Mouse (Mus musculus): ENCODE data around the gene Frmpd3. TPM values are rescaled to one million over a fixed set of nuclear protein-coding genes. Genes with fewer than 3 reads are reported as not detected.

Frmpd3 gene
- polyA plus RNA-seq, 1 experiment from 2014 or later = 0.23 TPM

DNA sequence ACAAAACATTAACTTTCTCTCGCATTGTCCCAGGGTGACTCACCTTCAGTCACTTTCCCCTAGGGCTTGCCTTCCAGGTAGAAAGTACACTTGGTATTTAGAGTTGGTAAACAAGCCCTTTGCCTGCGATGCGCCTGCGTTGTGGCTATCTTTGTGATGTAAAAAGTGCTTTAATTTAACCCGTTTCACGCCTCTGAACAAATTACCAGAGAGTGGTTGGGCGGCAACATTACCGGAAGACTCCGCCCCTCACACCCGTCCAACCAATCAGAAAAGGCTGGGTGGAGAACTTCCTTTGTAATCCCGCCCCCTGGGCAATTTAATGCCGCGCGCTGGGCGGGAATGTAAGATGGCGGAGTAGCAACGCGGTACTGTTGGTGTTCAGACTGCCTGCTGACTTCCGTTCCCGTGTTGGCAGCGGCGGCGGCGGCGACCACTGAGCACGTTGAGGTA is 114.2 kb downstream of the Frmpd3 start, which contains the start of gene Prps1:
Prps1 (plus strand) TSS at position 335 of the 453 bp plus-strand sequence.
- peak within 1 kb of the TSS; percentile 57 for H3K4me3 ChIP-seq (replicated peaks)
- H3K4me2 ChIP-seq = peak within 1 kb of the TSS; percentile 54
- H3K9me3 ChIP-seq = no peaks in the 10 kb centered on the region
- no peaks in the 10 kb centered on the region for H3K4me1 ChIP-seq (replicated peaks)
- 20% methylated on average over 26 of the region's 26 CpGs for WGBS
- no peak within 1 kb of the TSS for H3K27ac ChIP-seq
- peak within 1 kb of the TSS; percentile 62 for H3K9ac ChIP-seq (replicated peaks)
- H3K36me3 ChIP-seq = no peaks in the 10 kb centered on the region
- H3K27me3 ChIP-seq = peaks cover 33% of the 10 kb centered on the region
- ATAC-seq (ENCODE audit: insufficient number of reproducible peaks, insufficient read depth, low FRiP score, low TSS enrichment, low read depth) = peak; percentile 82

DNA sequence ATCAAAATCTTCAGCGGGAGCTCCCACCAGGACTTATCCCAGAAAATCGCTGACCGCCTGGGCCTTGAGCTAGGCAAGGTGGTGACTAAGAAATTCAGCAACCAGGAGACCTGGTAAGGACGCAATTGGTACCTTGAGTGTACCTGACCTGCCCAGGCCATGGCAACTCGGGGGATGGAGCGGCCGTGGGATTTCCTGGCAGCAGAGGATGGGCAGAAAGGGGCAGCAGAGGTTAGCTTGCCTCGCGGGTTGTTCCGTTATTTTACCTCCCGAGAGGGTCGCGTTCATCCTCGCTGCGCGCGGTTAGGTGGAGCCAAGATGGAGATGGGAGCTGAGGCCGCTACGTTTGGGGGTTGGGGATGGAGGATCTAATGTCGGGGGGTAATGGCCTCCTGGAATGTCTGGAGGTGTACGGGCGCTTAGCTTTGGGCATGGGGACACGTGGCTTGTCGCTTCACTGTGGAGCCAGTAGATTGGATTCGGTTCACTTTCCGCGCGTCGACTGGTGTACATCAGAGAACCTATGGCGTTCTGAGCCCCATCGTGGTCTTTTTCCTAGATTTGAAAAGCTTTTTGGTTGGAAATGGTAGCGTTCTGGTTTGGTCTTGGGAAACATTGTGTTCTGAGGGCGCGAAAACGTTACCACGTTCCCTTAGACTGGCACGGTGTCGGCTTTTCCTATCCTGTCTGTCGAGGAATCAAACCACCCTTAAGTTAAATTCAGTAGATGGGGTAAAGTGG is 114.9 kb downstream of the Frmpd3 start:
- ATAC-seq (ENCODE audit: insufficient number of reproducible peaks, insufficient read depth, low FRiP score, low TSS enrichment, low read depth) = peak; percentile 60
- 12% methylated on average over 39 of the region's 39 CpGs for WGBS

GRCm38 (mm10) chrX:140457502-140457901 is 115.4 kb downstream of the Frmpd3 start:
- ATAC-seq (ENCODE audit: insufficient number of reproducible peaks, insufficient read depth, low FRiP score, low TSS enrichment, low read depth) = no peak
- Histone ChIP-seq H3K4me1 (replicated peaks) (no peaks in the 10 kb centered on the region), H3K27ac (no peak overlapping the region), H3K9ac (replicated peaks) (peak overlapping the region; percentile 62), H3K9me3 (no peaks in the 10 kb centered on the region), H3K36me3 (no peaks in the 10 kb centered on the region), H3K4me3 (replicated peaks) (peak overlapping the region; percentile 57), H3K4me2 (peak overlapping the region; percentile 54), H3K27me3 (peaks cover 33% of the 10 kb centered on the region)
- WGBS = 15% methylated on average over 12 of the region's 12 CpGs

More for the DNA sequence above, 114.9 kb downstream of the Frmpd3 start:
- peaks cover 33% of the 10 kb centered on the region for H3K27me3 ChIP-seq
- peak overlapping the region; percentile 54 for H3K4me2 ChIP-seq
- peak overlapping the region; percentile 57 for H3K4me3 ChIP-seq (replicated peaks)
- peak overlapping the region; percentile 62 for H3K9ac ChIP-seq (replicated peaks)
- no peaks in the 10 kb centered on the region for H3K36me3 ChIP-seq
- no peak overlapping the region for H3K27ac ChIP-seq
- H3K4me1 ChIP-seq (replicated peaks) = no peaks in the 10 kb centered on the region
- H3K9me3 ChIP-seq = no peaks in the 10 kb centered on the region

GRCm38 (mm10) chrX:140478231-140478630 is 136.2 kb downstream of the Frmpd3 start:
- no peak overlapping the region for H3K27ac ChIP-seq
- H3K9me3 ChIP-seq = no peaks in the 10 kb centered on the region
- no peak for ATAC-seq (ENCODE audit: insufficient number of reproducible peaks, insufficient read depth, low FRiP score, low TSS enrichment, low read depth)
- H3K36me3 ChIP-seq = peaks cover 14% of the 10 kb centered on the region
- H3K9ac ChIP-seq (replicated peaks) = no peak overlapping the region
- H3K4me3 ChIP-seq (replicated peaks) = no peak overlapping the region
- 90% methylated on average over 6 of the region's 6 CpGs for WGBS
- no peak overlapping the region for H3K4me2 ChIP-seq
- no peaks in the 10 kb centered on the region for H3K4me1 ChIP-seq (replicated peaks)
- peaks cover 17% of the 10 kb centered on the region for H3K27me3 ChIP-seq

DNA sequence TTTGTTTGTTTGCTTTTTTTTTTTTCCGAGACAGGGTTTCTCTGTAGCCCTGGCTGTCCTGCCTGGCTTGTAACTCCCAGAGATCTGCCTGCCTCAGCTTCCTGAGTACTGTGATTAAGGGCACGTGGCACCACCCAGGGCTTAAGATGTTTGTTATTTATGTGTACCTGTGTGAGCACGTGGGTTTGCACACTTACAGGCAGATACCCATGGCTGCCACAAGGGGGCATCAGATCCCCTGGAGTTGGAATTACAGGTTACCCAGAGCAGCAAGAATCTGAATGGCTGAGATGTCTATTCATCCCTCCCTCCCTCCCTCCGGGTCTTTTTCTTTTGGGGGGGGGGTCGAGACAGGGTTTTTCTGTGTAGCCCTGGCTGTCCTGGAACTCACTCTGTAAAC is 137.1 kb downstream of the Frmpd3 start:
- Histone ChIP-seq H3K27me3 (peaks cover 17% of the 10 kb centered on the region), H3K27ac (no peak overlapping the region), H3K9ac (replicated peaks) (no peak overlapping the region), H3K4me3 (replicated peaks) (no peak overlapping the region), H3K4me1 (replicated peaks) (no peaks in the 10 kb centered on the region), H3K36me3 (peaks cover 10% of the 10 kb centered on the region), H3K4me2 (no peak overlapping the region), H3K9me3 (no peaks in the 10 kb centered on the region)
- 61% methylated on average over 3 of the region's 5 CpGs for WGBS
- no peak for ATAC-seq (ENCODE audit: insufficient number of reproducible peaks, insufficient read depth, low FRiP score, low TSS enrichment, low read depth)

MicroRNAs within 50 kb of the gene (microRNA counts, 519-probe panel; counts per million panel counts)
- microRNA mmu-miR-3475 = not detected

Small RNA genes lying within 50 kb of the gene (microRNA-seq; reads per million reads assigned to microRNA genes)
- 13.0 reads per million, percentile 28 among the genes with 10 or more reads in this experiment for gene Mir3475

Other genes with a start within 250 kb of the Frmpd3 start
- gene Prps1, start 114.3 kb downstream of the Frmpd3 start, polyA plus RNA-seq (2016; fragmentation: Nextera tagmentation; extraction: Ambion mirVana) = 69.6 and 72.3 TPM in 2 replicates

Measured in limb, embryonic 12.5 days (tissue).